ENCODE assay signal across 8 mouse cellular contexts in genomic region chr7:137478621-137478982, GRCm38 (mm10). TPM values are rescaled to one million over a fixed set of nuclear protein-coding genes. Genes with fewer than 3 reads are reported as not detected.
DNase-seq lines count a peak whose midpoint lies in the region; ATAC-seq lines count a peak whose summit lies in the region.

No protein-coding gene starts in this region.

- peak overlapping the region; percentile 52 for H3K4me2 ChIP-seq in forebrain, embryonic 16.5 days (ENCODE audit: low read length)
- peak overlapping the region; percentile 48 for H3K4me2 ChIP-seq in liver, embryonic 13.5 days
- H3K4me2 ChIP-seq in stomach, embryonic 16.5 days (ENCODE audit: low read depth, low read length), result peak overlapping the region; percentile 47

- H3K27me3 ChIP-seq in megakaryocyte, embryonic 14.5 days (replicated peaks), result peaks cover 36% of the 10 kb centered on the region
- H3K27me3 ChIP-seq in forebrain, embryonic 16.5 days (replicated peaks; ENCODE audit: control insufficient read depth, insufficient read depth, low read length), result no peaks in the 10 kb centered on the region
- no peaks in the 10 kb centered on the region; the same call in 1 of the 2 replicates for H3K27me3 ChIP-seq in liver, embryonic 13.5 days
- peaks cover 3% of the 10 kb centered on the region; the same call in 1 of the 2 replicates for H3K27me3 ChIP-seq in stomach, embryonic 16.5 days (ENCODE audit: control insufficient read depth, insufficient read depth, low read length)

- intact Hi-C loops in left cerebral cortex, postnatal 25 days (cut with DNase I), result loop anchor here (1.0 to 5.0 kb wide), 6 partner anchors 72 to 1350 kb away; no protein-coding TSS in a partner anchor
- intact Hi-C loops in left cerebral cortex, postnatal 10 days (cut with DNase I), result loop anchor here (2.0 to 5.0 kb wide), 2 partner anchors 74 to 1350 kb away; no protein-coding TSS in a partner anchor

- DNase-seq in liver, embryonic 13.5 days, result no peak
- no peak for DNase-seq in left cerebral cortex, postnatal 25 days (ENCODE audit: low spot score in 2 of 2)
- DNase-seq in frontal cortex, postnatal 10 days (ENCODE audit: low spot score in 2 of 2), result no peak
- no peak for DNase-seq in left cerebral cortex, postnatal 10 days (ENCODE audit: extremely low spot score in 1 of 2, low spot score in 2 of 2)

- H3K27ac ChIP-seq in forebrain, embryonic 16.5 days (ENCODE audit: low read length), result no peak overlapping the region
- H3K27ac ChIP-seq in liver, embryonic 13.5 days, result no peak overlapping the region
- no peak overlapping the region for H3K27ac ChIP-seq in stomach, embryonic 16.5 days (ENCODE audit: low read length)

- H3K9me3 ChIP-seq in megakaryocyte, embryonic 14.5 days, result no peaks in the 10 kb centered on the region
- no peaks in the 10 kb centered on the region for H3K9me3 ChIP-seq in forebrain, embryonic 16.5 days (ENCODE audit: control insufficient read depth, low read length)
- H3K9me3 ChIP-seq in liver, embryonic 13.5 days (replicated peaks), result no peaks in the 10 kb centered on the region
- H3K9me3 ChIP-seq in stomach, embryonic 16.5 days (replicated peaks; ENCODE audit: control insufficient read depth, low read length), result no peaks in the 10 kb centered on the region

- no peak for ATAC-seq in megakaryocyte, adult 5-6 weeks (ENCODE audit: poor library complexity, severe bottlenecking)
- ATAC-seq in forebrain, embryonic 16.5 days, result peak; percentile 54
- ATAC-seq in liver, embryonic 13.5 days (ENCODE audit: low read depth), result peak; percentile 39
- ATAC-seq in stomach, embryonic 16.5 days (ENCODE audit: insufficient read depth, low FRiP score), result peak; percentile 51; the same call in 1 of the 2 replicates

- WGBS in forebrain, embryonic 16.5 days, result 31% methylated on average over 5 of the region's 5 CpGs
- WGBS in liver, embryonic 13.5 days (ENCODE audit: insufficient replicate concordance), result 17% methylated on average over 5 of the region's 5 CpGs
- WGBS in stomach, embryonic 16.5 days, result 23% methylated on average over 5 of the region's 5 CpGs

- H3K4me3 ChIP-seq in megakaryocyte, embryonic 14.5 days (replicated peaks), result peak overlapping the region; percentile 83
- H3K4me3 ChIP-seq in forebrain, embryonic 16.5 days (replicated peaks; ENCODE audit: low read length), result peak overlapping the region; percentile 25
- no peak overlapping the region for H3K4me3 ChIP-seq in liver, embryonic 13.5 days (replicated peaks)
- peak overlapping the region; percentile 23; the same call in 1 of the 2 replicates for H3K4me3 ChIP-seq in stomach, embryonic 16.5 days (replicated peaks; ENCODE audit: low read length)

- no peaks in the 10 kb centered on the region for H3K36me3 ChIP-seq in megakaryocyte, embryonic 14.5 days (replicated peaks; ENCODE audit: low read length)
- H3K36me3 ChIP-seq in forebrain, embryonic 16.5 days (ENCODE audit: control insufficient read depth, insufficient read depth), result no peaks in the 10 kb centered on the region
- H3K36me3 ChIP-seq in liver, embryonic 13.5 days, result no peaks in the 10 kb centered on the region
- H3K36me3 ChIP-seq in stomach, embryonic 16.5 days (ENCODE audit: control insufficient read depth, insufficient read depth, low read length), result no peaks in the 10 kb centered on the region

- no peak overlapping the region; the same call in 1 of the 2 replicates for H3K9ac ChIP-seq in forebrain, embryonic 16.5 days (replicated peaks; ENCODE audit: low read depth, low read length)
- no peak overlapping the region; the same call in 1 of the 2 replicates for H3K9ac ChIP-seq in liver, embryonic 13.5 days
- H3K9ac ChIP-seq in stomach, embryonic 16.5 days (ENCODE audit: low read length), result 0 out of 2 replicates have a peak overlapping the region, but pooled peaks have one; percentile 17

- peaks cover 11% of the 10 kb centered on the region for H3K4me1 ChIP-seq in megakaryocyte, embryonic 14.5 days
- H3K4me1 ChIP-seq in forebrain, embryonic 16.5 days (replicated peaks; ENCODE audit: control insufficient read depth, insufficient read depth, low read length), result peaks cover 4% of the 10 kb centered on the region; the same call in 1 of the 2 replicates
- H3K4me1 ChIP-seq in liver, embryonic 13.5 days (replicated peaks), result peaks cover 4% of the 10 kb centered on the region
- peaks cover 3% of the 10 kb centered on the region; the same call in 1 of the 2 replicates for H3K4me1 ChIP-seq in stomach, embryonic 16.5 days (ENCODE audit: control insufficient read depth, insufficient read depth, low read length)

RNA-seq across cellular contexts. Expression of gene Glrx3, which starts 41.2 kb away (rescaled TPM):
- 38.4 and 93.1 TPM in 2 replicates for polyA plus RNA-seq in megakaryocyte, embryonic 14.5 days (2012; ENCODE audit: insufficient read depth, low replicate concordance)
- 68.7 and 69.5 TPM in 2 replicates for total RNA-seq in megakaryocyte, adult 5-6 weeks (2015)
- 83.5 and 92.3 TPM in 2 replicates for total RNA-seq in megakaryocyte, adult 5-6 weeks (2017)
- polyA plus RNA-seq in forebrain, embryonic 16.5 days (2015; fragmentation: Nextera tagmentation; extraction: Ambion mirVana), result 253 and 278 TPM in 2 replicates
- 117 and 123 TPM in 2 replicates for polyA plus RNA-seq in liver, embryonic 13.5 days (2015; fragmentation: Nextera tagmentation; extraction: Ambion mirVana)
- polyA plus RNA-seq in stomach, embryonic 16.5 days (2015; fragmentation: Nextera tagmentation; extraction: Ambion mirVana), result 196 and 218 TPM in 2 replicates
- 100 to 1,000 TPM in 1 of 2 experiments, 10 to 100 TPM in 1; 98.9 to 104 TPM for total RNA-seq in left cerebral cortex, postnatal 25 days (2021)
- 100 to 1,000 TPM; 128 to 143 TPM for total RNA-seq in left cerebral cortex, postnatal 10 days (2021)
